Mouse (Mus musculus) hindbrain, embryonic 15.5 days (tissue): ENCODE measurements around the gene Grb2. TPM values are rescaled to one million over a fixed set of nuclear protein-coding genes. Genes with fewer than 3 reads are reported as not detected.

Experiments
- ATAC-seq: fragments of 200-750 bp; cut with Nextera tagmentation; 2 replicates; pipeline ENCODE4 v1.8.0; 2017; ENCODE audit warnings: low read depth, moderate number of reproducible peaks, moderate TSS enrichment; ENCODE audit not compliant: low FRiP score
- H3K27ac ChIP-seq: fragments of 300-500 bp; sonication (generic); replicated peaks from 2 replicates; pipeline ENCODE4 v1.5.1; 2015; ENCODE audit warnings: mild to moderate bottlenecking, inconsistent platforms
- H3K27me3 ChIP-seq: fragments of 300-500 bp; sonication (generic); 2 replicates; pipeline ENCODE4 v1.6.1; 2015; ENCODE audit warnings: control low read depth, inconsistent platforms
- H3K36me3 ChIP-seq: fragments of 300-500 bp; sonication (generic); 2 replicates; pipeline ENCODE4 v1.6.1; 2015; ENCODE audit warnings: control low read depth, inconsistent platforms
- H3K4me1 ChIP-seq: fragments of 300-500 bp; sonication (generic); replicated peaks from 2 replicates; pipeline ENCODE4 v1.6.1; 2015; ENCODE audit warnings: control low read depth, inconsistent platforms
- H3K4me2 ChIP-seq: fragments of 300-500 bp; sonication (generic); 2 replicates; pipeline ENCODE4 v1.6.1; 2015; ENCODE audit warnings: moderate library complexity, mild to moderate bottlenecking, inconsistent platforms
- H3K4me3 ChIP-seq: fragments of 300-500 bp; sonication (generic); 2 replicates; pipeline ENCODE4 v1.5.1; 2015; ENCODE audit warnings: mild to moderate bottlenecking, inconsistent platforms
- H3K9ac ChIP-seq: fragments of 300-500 bp; sonication (generic); 2 replicates; pipeline ENCODE4 v1.6.1; 2015; ENCODE audit warnings: inconsistent platforms
- H3K9me3 ChIP-seq: fragments of 300-500 bp; sonication (generic); 2 replicates; pipeline ENCODE4 v1.6.1; 2016; ENCODE audit warnings: control low read depth, inconsistent platforms
- WGBS: fragments of 180-500 bp; shearing (Covaris S2); methylation state at CpG from one replicate; pipeline ENCODE4 v1.1.7; 2015; 5-methylcytosine and 5-hydroxymethylcytosine counted together
- polyA plus RNA-seq: library from polyadenylated mRNA; unstranded; fragments of >200 nt; fragmentation: Nextera tagmentation; extraction: Ambion mirVana; gene quantifications from 2 replicates; pipeline ENCODE4 v1.2.1, GENCODE M21; 2015

The Grb2 gene
- polyA plus RNA-seq, 1 experiment from 2014 or later, result 190 TPM

- no peak overlapping the region for H3K4me3 ChIP-seq
- 86% methylated on average over 12 of the region's 12 CpGs for WGBS
- H3K4me1 ChIP-seq, result peaks cover 50% of the 10 kb centered on the region
- no peak overlapping the region for H3K27ac ChIP-seq
- ATAC-seq, result no peak
- no peak overlapping the region for H3K9ac ChIP-seq
- no peaks in the 10 kb centered on the region for H3K9me3 ChIP-seq
- no peak overlapping the region for H3K4me2 ChIP-seq
- 0 out of 2 replicates have a peak, but pooled peaks cover 8% of the 10 kb centered on the region for H3K36me3 ChIP-seq
- H3K27me3 ChIP-seq, result no peaks in the 10 kb centered on the region
Measured at GRCm38 (mm10) chr11:115693979-115694578, 14.3 kb downstream of the Grb2 start.

DNA sequence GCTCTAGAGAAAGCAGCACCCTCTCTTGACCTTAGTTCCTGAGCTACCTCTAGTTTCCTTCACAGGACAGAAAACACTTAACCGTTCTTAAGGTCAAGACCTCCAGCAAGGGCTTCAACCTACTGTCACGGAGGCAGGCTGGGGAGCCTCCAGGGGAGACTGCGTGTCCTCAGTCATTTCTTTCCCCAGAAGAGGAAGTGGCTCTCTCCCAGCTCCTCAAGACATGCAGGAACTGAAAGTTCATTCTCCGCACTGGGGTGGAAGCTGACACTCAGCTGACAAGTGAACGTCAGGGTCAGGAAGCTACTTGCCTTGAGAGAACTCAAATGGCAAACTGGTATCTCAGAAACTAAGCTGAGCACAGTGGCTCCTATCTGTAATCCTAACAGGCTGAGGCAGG lies 15.6 kb downstream of the Grb2 start:
- no peak overlapping the region for H3K9ac ChIP-seq
- no peak overlapping the region for H3K27ac ChIP-seq
- 0 out of 2 replicates have a peak, but pooled peaks cover 6% of the 10 kb centered on the region for H3K36me3 ChIP-seq
- no peak overlapping the region for H3K4me3 ChIP-seq
- H3K27me3 ChIP-seq, result no peaks in the 10 kb centered on the region
- no peak overlapping the region for H3K4me2 ChIP-seq
- peaks cover 39% of the 10 kb centered on the region for H3K4me1 ChIP-seq
- no peak for ATAC-seq
- WGBS, result 79% methylated on average over 5 of the region's 5 CpGs
- no peaks in the 10 kb centered on the region for H3K9me3 ChIP-seq

GRCm38 (mm10) chr11:115691976-115692375 lies 16.4 kb downstream of the Grb2 start:
- Histone ChIP-seq H3K27me3 (no peaks in the 10 kb centered on the region), H3K9me3 (no peaks in the 10 kb centered on the region), H3K4me2 (no peak overlapping the region), H3K27ac (no peak overlapping the region), H3K36me3 (0 out of 2 replicates have a peak, but pooled peaks cover 3% of the 10 kb centered on the region), H3K9ac (no peak overlapping the region), H3K4me1 (peaks cover 31% of the 10 kb centered on the region), H3K4me3 (no peak overlapping the region)
- WGBS, result 98% methylated on average over 2 of the region's 2 CpGs
- ATAC-seq, result no peak

DNA sequence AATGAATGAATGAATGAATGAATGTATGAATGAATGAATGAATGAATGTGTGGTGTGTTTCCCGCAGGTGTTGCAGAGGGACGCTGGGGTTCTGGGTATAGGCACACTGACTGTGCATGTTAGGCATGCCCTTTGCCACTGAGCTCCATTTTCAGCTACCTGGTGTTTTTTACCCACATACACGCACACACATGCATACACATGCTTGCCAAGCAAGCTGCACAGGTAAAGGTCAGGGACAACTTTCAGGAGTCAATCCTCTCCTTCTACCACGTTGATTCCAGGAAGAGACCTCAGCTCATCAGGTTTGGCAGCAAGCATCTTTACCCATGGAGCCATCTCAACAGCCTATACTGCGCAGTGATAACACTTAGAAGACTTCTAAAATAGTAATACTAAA lies 16.9 kb downstream of the Grb2 start:
- ATAC-seq, result no peak
- H3K4me2 ChIP-seq, result no peak overlapping the region
- peaks cover 26% of the 10 kb centered on the region for H3K4me1 ChIP-seq
- H3K27ac ChIP-seq, result no peak overlapping the region
- WGBS, result 98% methylated on average over 5 of the region's 5 CpGs
- H3K9me3 ChIP-seq, result no peaks in the 10 kb centered on the region
- 0 out of 2 replicates have a peak, but pooled peaks cover 3% of the 10 kb centered on the region for H3K36me3 ChIP-seq
- no peak overlapping the region for H3K9ac ChIP-seq
- no peak overlapping the region for H3K4me3 ChIP-seq
- H3K27me3 ChIP-seq, result no peaks in the 10 kb centered on the region

DNA sequence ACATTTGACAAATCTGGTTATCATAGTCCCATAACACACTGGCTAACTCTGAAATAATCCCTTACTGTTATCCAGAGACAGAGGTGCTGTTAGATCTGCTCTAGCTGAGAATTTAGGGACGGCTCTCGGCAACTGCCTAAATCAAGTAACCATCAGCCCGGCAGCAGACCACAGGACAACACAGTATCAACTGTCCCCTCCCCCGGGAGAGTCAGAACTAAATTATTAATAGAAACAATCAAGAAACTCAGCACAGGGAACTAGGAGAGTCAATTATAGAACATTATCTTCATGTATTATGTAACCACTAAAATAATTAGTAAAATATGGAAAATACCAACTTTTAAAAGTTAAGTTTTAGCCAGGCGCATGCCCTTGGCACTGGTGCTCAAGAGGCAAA lies 17.4 kb downstream of the Grb2 start:
- H3K27me3 ChIP-seq, result no peaks in the 10 kb centered on the region
- H3K4me3 ChIP-seq, result no peak overlapping the region
- H3K4me1 ChIP-seq, result peaks cover 22% of the 10 kb centered on the region
- H3K9ac ChIP-seq, result no peak overlapping the region
- no peaks in the 10 kb centered on the region for H3K9me3 ChIP-seq
- H3K27ac ChIP-seq, result no peak overlapping the region
- H3K4me2 ChIP-seq, result no peak overlapping the region
- H3K36me3 ChIP-seq, result no peaks in the 10 kb centered on the region
- 87% methylated on average over 5 of the region's 5 CpGs for WGBS
- no peak for ATAC-seq

GRCm38 (mm10) chr11:115690356-115690755 lies 18.0 kb downstream of the Grb2 start:
- no peak overlapping the region for H3K27ac ChIP-seq
- no peak overlapping the region for H3K9ac ChIP-seq
- H3K4me3 ChIP-seq, result no peak overlapping the region
- no peak for ATAC-seq
- WGBS, result 90% methylated on average over 5 of the region's 5 CpGs
- no peaks in the 10 kb centered on the region for H3K9me3 ChIP-seq
- H3K36me3 ChIP-seq, result no peaks in the 10 kb centered on the region
- H3K27me3 ChIP-seq, result no peaks in the 10 kb centered on the region
- peaks cover 16% of the 10 kb centered on the region for H3K4me1 ChIP-seq
- H3K4me2 ChIP-seq, result no peak overlapping the region

- H3K36me3 ChIP-seq, result no peaks in the 10 kb centered on the region
- H3K9me3 ChIP-seq, result no peaks in the 10 kb centered on the region
- no peak overlapping the region for H3K4me3 ChIP-seq
- H3K27me3 ChIP-seq, result no peaks in the 10 kb centered on the region
- H3K4me1 ChIP-seq, result peaks cover 22% of the 10 kb centered on the region; the same call in 1 of the 2 replicates
- 95% methylated on average over 14 of the region's 14 CpGs for WGBS
- no peak overlapping the region for H3K4me2 ChIP-seq
- no peak overlapping the region for H3K9ac ChIP-seq
- H3K27ac ChIP-seq, result no peak overlapping the region
- ATAC-seq, result no peak
Measured at GRCm38 (mm10) chr11:115689137-115689915, 19.1 kb downstream of the Grb2 start.

GRCm38 (mm10) chr11:115686369-115686768 lies 22.0 kb downstream of the Grb2 start:
- Histone ChIP-seq H3K9ac (no peak overlapping the region), H3K4me1 (peaks cover 11% of the 10 kb centered on the region; the same call in 1 of the 2 replicates), H3K4me2 (no peak overlapping the region), H3K27me3 (no peaks in the 10 kb centered on the region), H3K4me3 (no peak overlapping the region), H3K9me3 (no peaks in the 10 kb centered on the region), H3K27ac (no peak overlapping the region), H3K36me3 (no peaks in the 10 kb centered on the region)
- no peak for ATAC-seq
- WGBS, result 91% methylated on average over 6 of the region's 6 CpGs

DNA sequence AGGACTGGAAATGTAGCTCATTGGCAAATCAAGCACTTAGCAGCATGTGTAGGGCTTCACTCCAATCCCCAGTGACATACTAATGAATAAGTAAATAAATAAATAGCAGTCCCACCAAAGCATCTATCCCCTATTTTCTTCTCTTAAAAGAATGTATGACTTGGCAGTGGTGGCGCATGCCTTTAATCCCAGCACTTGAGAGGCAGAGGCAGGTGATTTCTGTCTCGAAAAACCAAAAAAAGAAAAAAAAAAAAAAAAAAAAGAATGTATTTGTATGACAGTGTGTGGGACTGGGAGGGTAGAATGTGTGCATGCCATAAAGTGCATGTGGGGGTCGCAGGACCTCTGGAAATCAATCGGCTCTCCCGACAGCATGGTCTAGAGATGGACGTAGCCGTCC lies 22.4 kb downstream of the Grb2 start:
- ATAC-seq, result no peak
- WGBS, result 85% methylated on average over 7 of the region's 7 CpGs

DNA sequence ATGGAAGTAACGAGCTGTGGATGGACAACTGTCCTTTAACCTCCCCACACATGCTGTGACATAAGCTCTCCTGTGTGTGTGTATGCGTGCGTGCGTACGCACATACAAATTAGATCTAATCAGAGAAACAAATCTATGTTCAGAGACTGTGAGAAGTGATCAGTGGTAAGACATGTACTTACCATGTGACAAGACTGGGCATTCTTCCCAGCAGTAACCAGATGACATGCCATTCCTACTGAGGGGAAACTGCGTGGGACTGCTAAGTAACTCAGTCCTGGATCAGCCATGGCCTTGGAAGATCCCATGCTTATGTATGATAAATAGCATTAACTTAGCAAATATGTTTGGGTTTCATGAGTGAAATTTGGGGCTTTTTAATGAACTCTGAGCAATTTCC lies 23.5 kb downstream of the Grb2 start:
- Histone ChIP-seq H3K9ac (no peak overlapping the region), H3K4me1 (peaks cover 9% of the 10 kb centered on the region; the same call in 1 of the 2 replicates), H3K27me3 (no peaks in the 10 kb centered on the region), H3K4me3 (no peak overlapping the region), H3K27ac (no peak overlapping the region), H3K9me3 (no peaks in the 10 kb centered on the region), H3K4me2 (no peak overlapping the region), H3K36me3 (no peaks in the 10 kb centered on the region)
- 85% methylated on average over 6 of the region's 6 CpGs for WGBS
- ATAC-seq, result no peak

More for the DNA sequence above, 22.4 kb downstream of the Grb2 start:
- Histone ChIP-seq H3K9ac (no peak overlapping the region), H3K4me2 (no peak overlapping the region), H3K27me3 (no peaks in the 10 kb centered on the region), H3K27ac (no peak overlapping the region), H3K36me3 (no peaks in the 10 kb centered on the region), H3K4me1 (peaks cover 9% of the 10 kb centered on the region; the same call in 1 of the 2 replicates), H3K9me3 (no peaks in the 10 kb centered on the region), H3K4me3 (no peak overlapping the region)

DNA sequence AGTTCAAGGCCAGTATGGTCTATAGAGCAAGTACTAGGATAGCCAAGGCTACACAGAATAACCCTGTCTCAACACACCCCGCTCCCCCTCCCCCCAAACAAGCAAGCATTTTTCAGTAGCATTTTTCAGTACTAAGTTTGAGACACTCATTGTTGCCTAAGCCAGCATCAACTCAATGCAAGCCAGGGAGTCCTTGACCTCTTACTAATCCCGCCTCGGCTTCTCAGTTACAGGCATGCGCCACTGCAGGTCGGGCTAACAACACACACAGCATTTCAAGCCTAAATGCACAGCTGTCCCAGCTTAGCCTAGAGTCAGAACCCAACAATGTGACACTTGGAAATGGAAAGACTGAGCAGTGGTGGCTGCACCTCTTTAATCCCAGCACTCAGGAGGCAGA lies 25.1 kb downstream of the Grb2 start:
- Histone ChIP-seq H3K4me2 (no peak overlapping the region), H3K27ac (no peak overlapping the region), H3K4me3 (no peak overlapping the region), H3K9me3 (no peaks in the 10 kb centered on the region), H3K4me1 (peaks cover 9% of the 10 kb centered on the region; the same call in 1 of the 2 replicates), H3K36me3 (peaks cover 5% of the 10 kb centered on the region), H3K27me3 (no peaks in the 10 kb centered on the region), H3K9ac (no peak overlapping the region)
- no peak for ATAC-seq
- 98% methylated on average over 5 of the region's 5 CpGs for WGBS

GRCm38 (mm10) chr11:115682411-115682810 lies 26.0 kb downstream of the Grb2 start:
- no peaks in the 10 kb centered on the region for H3K9me3 ChIP-seq
- H3K4me1 ChIP-seq, result peaks cover 9% of the 10 kb centered on the region; the same call in 1 of the 2 replicates
- H3K36me3 ChIP-seq, result peaks cover 6% of the 10 kb centered on the region
- no peak overlapping the region for H3K27ac ChIP-seq
- no peak overlapping the region for H3K9ac ChIP-seq
- 96% methylated on average over 3 of the region's 3 CpGs for WGBS
- ATAC-seq, result no peak
- H3K4me2 ChIP-seq, result no peak overlapping the region
- H3K27me3 ChIP-seq, result no peaks in the 10 kb centered on the region
- no peak overlapping the region for H3K4me3 ChIP-seq
